Mouse (Mus musculus) CH12.LX (cell line): ENCODE results near the gene C5ar1. TPM values are rescaled to one million over a fixed set of nuclear protein-coding genes. Genes with fewer than 3 reads are reported as not detected.

ENCODE experiments used
- DNase-seq: peaks from one replicate; pipeline ENCODE4 v3.0.0-alpha.2; 2013; ENCODE audit errors: extremely low read depth
- H3K27ac ChIP-seq: 2 replicates; pipeline ENCODE4 v1.5.1; 2012; ENCODE audit warnings: low read depth, mild to moderate bottlenecking, control low read depth, moderate library complexity; ENCODE audit not compliant: insufficient read depth
- H3K27me3 ChIP-seq: replicated peaks from 2 replicates; pipeline ENCODE3; 2012; ENCODE audit warnings: inconsistent platforms
- H3K36me3 ChIP-seq, 2 experiments: replicated peaks in 1 of 2; 2 replicates each; pipeline versions ENCODE3 to v1.6.1; 2012; ENCODE audit warnings: inconsistent platforms in 1 of 2, low read length in 1 of 2, mild to moderate bottlenecking in 1 of 2, mixed read lengths in 1 of 2, moderate library complexity in 1 of 2; ENCODE audit not compliant: control insufficient read depth in 1 of 2, insufficient read depth in 1 of 2
- H3K4me1 ChIP-seq, 2 experiments: 2 replicates each; pipeline ENCODE4 v1.6.1; 2012; ENCODE audit warnings: inconsistent platforms in 1 of 2, moderate library complexity in 1 of 2; ENCODE audit not compliant: insufficient read depth in 2 of 2, control insufficient read depth in 1 of 2
- H3K4me2 ChIP-seq: 2 replicates; pipeline ENCODE4 v1.6.1; 2012; ENCODE audit warnings: low read depth, mild to moderate bottlenecking, control low read depth; ENCODE audit not compliant: poor library complexity, insufficient read depth, severe bottlenecking
- H3K4me3 ChIP-seq, 3 experiments: fragments of 150-350 bp in 1 of 3; sonication (generic) in 1 of 3; replicated peaks in 1 of 3; 2 replicates each; pipeline versions ENCODE3 to v1.5.1; 2011 to 2012; ENCODE audit warnings: low read depth in 2 of 3, low read length in 2 of 3, mild to moderate bottlenecking in 2 of 3, moderate library complexity in 2 of 3, control low read depth in 1 of 3, improper control_type of control experiment in 1 of 3, inconsistent platforms in 1 of 3, mixed read lengths in 1 of 3; ENCODE audit not compliant: poor library complexity in 1 of 3
- H3K79me2 ChIP-seq: replicated peaks from 2 replicates; pipeline ENCODE4 v1.6.1; 2012; ENCODE audit warnings: mild to moderate bottlenecking, moderate library complexity; ENCODE audit not compliant: control insufficient read depth, poor library complexity, insufficient read depth, severe bottlenecking; ENCODE audit errors: extremely low read depth
- H3K9ac ChIP-seq: 2 replicates; pipeline ENCODE4 v1.6.1; 2012; ENCODE audit warnings: low read depth, mild to moderate bottlenecking, control low read depth, moderate library complexity; ENCODE audit not compliant: insufficient read depth
- H3K9me3 ChIP-seq: replicated peaks from 2 replicates; pipeline ENCODE3; 2012; ENCODE audit warnings: low read length, inconsistent platforms, mixed read lengths
- CTCF ChIP-seq, 2 experiments: IDR thresholded peaks in 1 of 2; conservative IDR thresholded peaks in 1 of 2; 2 replicates each; pipeline ENCODE4 v1.5.1; 2011 to 2012; ENCODE audit warnings: low read depth in 2 of 2, low read length in 2 of 2, improper control_type of control experiment in 1 of 2, inconsistent platforms in 1 of 2, mild to moderate bottlenecking in 1 of 2, moderate library complexity in 1 of 2
- MAZ ChIP-seq: IDR thresholded peaks from 2 replicates; pipeline ENCODE4 v1.6.1; 2012; ENCODE audit warnings: low read depth, mild to moderate bottlenecking, inconsistent platforms, low read length, improper control_type of control experiment, moderate library complexity
- MEF2A ChIP-seq: IDR thresholded peaks from 2 replicates; pipeline ENCODE4 v1.6.1; 2014; ENCODE audit warnings: low read depth, mild to moderate bottlenecking, inconsistent platforms, low read length, improper control_type of control experiment, borderline replicate concordance
- NRF1 ChIP-seq: IDR thresholded peaks from 2 replicates; pipeline ENCODE4 v1.6.1; 2014; ENCODE audit warnings: low read depth, mild to moderate bottlenecking, inconsistent platforms, low read length, improper control_type of control experiment, moderate library complexity
- PAX5 ChIP-seq: IDR thresholded peaks from 2 replicates; pipeline ENCODE4 v1.6.1; 2012; ENCODE audit warnings: low read length, inconsistent platforms, mixed read lengths
- SMC3 ChIP-seq: IDR thresholded peaks from 2 replicates; pipeline ENCODE4 v1.6.1; 2011; ENCODE audit warnings: low read depth, low read length, improper control_type of control experiment
- UBTF ChIP-seq: IDR thresholded peaks from 2 replicates; pipeline ENCODE4 v1.6.1; 2012; ENCODE audit warnings: low read depth, mild to moderate bottlenecking, inconsistent platforms, low read length, improper control_type of control experiment, moderate library complexity
- dilution Hi-C: fragments of 300-500 bp; cut with MboI; formaldehyde crosslinking; loops from 2 replicates; pipeline ENCODE4 v1.14.3; 2020; ENCODE audit warnings: low sequenced_read_pairs; ENCODE audit not compliant: extremely low pct_unique_long_range_greater_than_20kb, extremely low pct_ligation_motif_present
- in situ Hi-C: fragments of 300-500 bp; cut with MboI; formaldehyde crosslinking; loops from 3 replicates; pipeline ENCODE4 v1.14.3; 2019; ENCODE audit warnings: low sequenced_read_pairs, low pct_ligation_motif_present, low pct_unique_long_range_greater_than_20kb, mixed read lengths
- polyA plus RNA-seq: library from polyadenylated mRNA; unstranded; fragments of >175 nt; gene quantifications from 2 replicates; pipeline ENCODE4 v1.2.1, GENCODE M21; 2012; ENCODE audit warnings: low read depth; ENCODE audit not compliant: insufficient read length
- total RNA-seq, 2 experiments: library from RNA; depleted of rRNA; stranded (reverse); fragments of 300-350 nt in 1 of 2; fragments of >200 nt in 1 of 2; gene quantifications; 2 replicates each; pipeline ENCODE4 v1.2.3; 2012 to 2014

The C5ar1 gene
- total and polyA plus RNA-seq, 3 experiments: not detected

- H3K9ac ChIP-seq: no peak overlapping the region
- in situ Hi-C loops (no loop called here), dilution Hi-C loops (no loop called here)
- no peak overlapping the region for H3K27ac ChIP-seq
- peaks cover 14 to 38% of the 10 kb centered on the region in 2 experiments for H3K4me1 ChIP-seq
- DNase-seq: no peak
- no peaks in the 10 kb centered on the region for H3K36me3 ChIP-seq
- H3K9me3 ChIP-seq: no peaks in the 10 kb centered on the region
- no peaks in the 10 kb centered on the region for H3K27me3 ChIP-seq
- H3K4me2 ChIP-seq: no peak overlapping the region
- TF ChIP-seq SMC3 (no peak), MEF2A (no peak)
- TF ChIP-seq, all 38 proteins: peak for 0
- no peak overlapping the region for H3K4me3 ChIP-seq
- no peaks in the 10 kb centered on the region for H3K79me2 ChIP-seq
Observed at GRCm38 (mm10) chr7:16242198-16242597, 17.1 kb downstream of the C5ar1 start.

- Histone ChIP-seq H3K79me2 (no peaks in the 10 kb centered on the region), H3K9me3 (no peaks in the 10 kb centered on the region), H3K4me3 (no peak overlapping the region), H3K4me2 (no peak overlapping the region), H3K27ac (no peak overlapping the region), H3K36me3 (no peaks in the 10 kb centered on the region), H3K4me1 (peaks cover 14 to 38% of the 10 kb centered on the region in 2 experiments), H3K9ac (no peak overlapping the region), H3K27me3 (no peaks in the 10 kb centered on the region)
- TF ChIP-seq CTCF (conservative IDR thresholded peaks at IDR 0.05 in 1 of 2, IDR thresholded peaks at IDR 0.05 in 1 of 2; ENCODE audit: low read depth in 2 of 2, low read length in 2 of 2): no peak
- no peak for TF ChIP-seq MAZ
- TF ChIP-seq PAX5: no peak
- no peak for DNase-seq
- in situ Hi-C loops: no loop called here
- dilution Hi-C loops: no loop called here
Observed at GRCm38 (mm10) chr7:16241787-16242186, 17.6 kb downstream of the C5ar1 start.

GRCm38 (mm10) chr7:16240978-16241303 lies 18.4 kb downstream of the C5ar1 start:
- H3K27ac ChIP-seq: no peak overlapping the region
- no peak overlapping the region for H3K4me3 ChIP-seq
- dilution Hi-C loops (no loop called here), in situ Hi-C loops (no loop called here)
- H3K9ac ChIP-seq: no peak overlapping the region
- H3K27me3 ChIP-seq: no peaks in the 10 kb centered on the region
- DNase-seq: no peak
- H3K4me2 ChIP-seq: no peak overlapping the region
- H3K36me3 ChIP-seq: no peaks in the 10 kb centered on the region
- H3K79me2 ChIP-seq: no peaks in the 10 kb centered on the region
- peaks cover 14 to 38% of the 10 kb centered on the region in 2 experiments for H3K4me1 ChIP-seq
- no peak for TF ChIP-seq NRF1
- 0 out of 4 replicates have a peak, but pooled peaks of 1 of the 2 experiments have one; percentile 14 for TF ChIP-seq CTCF (conservative IDR thresholded peaks at IDR 0.05 in 1 of 2, IDR thresholded peaks at IDR 0.05 in 1 of 2; ENCODE audit: low read depth in 2 of 2, low read length in 2 of 2)
- TF ChIP-seq UBTF: no peak
- no peaks in the 10 kb centered on the region for H3K9me3 ChIP-seq
